In genomic region chr5:132653694-132654300, GRCm38 (mm10) we compare ENCODE assay signal across 10 mouse cellular contexts.
DNase-seq lines count a peak whose midpoint lies in the region; ATAC-seq and TF ChIP-seq lines count a peak whose summit lies in the region.
"Had no signal": no experiment of that assay in that cellular context is flagged by ENCODE, and none has a peak within 500 bp of the region (broad histone marks: within the 10 kb centered on the region; RNA-seq: fewer than 3 reads in every experiment).

No protein-coding gene starts in this region.

- H3K4me2 ChIP-seq in forebrain, postnatal 0 days (ENCODE audit: low read depth), result no peak overlapping the region
- H3K4me2 ChIP-seq in forebrain, embryonic 15.5 days (replicated peaks), result no peak overlapping the region
- no peak overlapping the region for H3K4me2 ChIP-seq in embryonic facial prominence, embryonic 15.5 days (replicated peaks)
- H3K4me2 ChIP-seq: midbrain, embryonic 12.5 days had no signal

- TF ChIP-seq CTCF in forebrain, postnatal 0 days (IDR thresholded peaks at IDR 0.05; ENCODE audit: low read depth), result no peak
- no peak for TF ChIP-seq CTCF in lung, adult 2 months (IDR thresholded peaks at IDR 0.05; ENCODE audit: insufficient read depth, low read length)

- no peaks in the 10 kb centered on the region for H3K4me1 ChIP-seq in forebrain, postnatal 0 days (ENCODE audit: insufficient read depth)
- H3K4me1 ChIP-seq in forebrain, embryonic 15.5 days, result peaks cover 10% of the 10 kb centered on the region; the same call in 1 of the 2 replicates
- H3K4me1 ChIP-seq in lung, adult 2 months (ENCODE audit: control insufficient read depth, insufficient read depth, low read length), result no peaks in the 10 kb centered on the region
- H3K4me1 ChIP-seq in embryonic facial prominence, embryonic 15.5 days, result peaks cover 16% of the 10 kb centered on the region

- 0 out of 2 replicates have a peak, but pooled peaks cover 5% of the 10 kb centered on the region for H3K9me3 ChIP-seq in forebrain, postnatal 0 days (ENCODE audit: low read length)
- H3K9me3 ChIP-seq in forebrain, embryonic 15.5 days, result no peaks in the 10 kb centered on the region; the same call in 1 of the 2 replicates
- H3K9me3 ChIP-seq in embryonic facial prominence, embryonic 15.5 days (replicated peaks), result no peaks in the 10 kb centered on the region
- H3K9me3 ChIP-seq: midbrain, embryonic 12.5 days had no signal

- 44% methylated on average over 6 of the region's 6 CpGs for WGBS in forebrain, postnatal 0 days
- 44% methylated on average over 6 of the region's 6 CpGs for WGBS in forebrain, embryonic 15.5 days
- WGBS in lung, adult 2 months, result 34% methylated on average over 6 of the region's 6 CpGs
- WGBS in embryonic facial prominence, embryonic 15.5 days, result 25% methylated on average over 6 of the region's 6 CpGs

- no peak for ATAC-seq in forebrain, postnatal 0 days
- ATAC-seq in forebrain, embryonic 15.5 days (replicated peaks), result no peak
- peak; percentile 65 for ATAC-seq in embryonic facial prominence, embryonic 15.5 days (ENCODE audit: insufficient number of reproducible peaks, low FRiP score, low TSS enrichment, low read depth)

- DNase-seq in forebrain, postnatal 0 days, result peak; percentile 17
- peak; percentile 3 to 12 for DNase-seq in lung, adult 18-20 months
- DNase-seq in lung, adult 2 months, result no peak
- peak; percentile 8 for DNase-seq in lung, postnatal 14 days
- DNase-seq in spleen, postnatal 14 days (ENCODE audit: low spot score in 2 of 2), result no peak
- no peak for DNase-seq in T-cell, adult 2 months (ENCODE audit: low spot score)

- H3K36me3 ChIP-seq in forebrain, postnatal 0 days (ENCODE audit: insufficient read depth), result no peaks in the 10 kb centered on the region
- no peaks in the 10 kb centered on the region for H3K36me3 ChIP-seq in forebrain, embryonic 15.5 days
- no peaks in the 10 kb centered on the region for H3K36me3 ChIP-seq in embryonic facial prominence, embryonic 15.5 days
- H3K36me3 ChIP-seq: midbrain, embryonic 12.5 days had no signal

- no peaks in the 10 kb centered on the region for H3K27me3 ChIP-seq in forebrain, postnatal 0 days (ENCODE audit: insufficient read depth, low read length)
- H3K27me3 ChIP-seq in forebrain, embryonic 15.5 days, result no peaks in the 10 kb centered on the region
- H3K27me3 ChIP-seq in embryonic facial prominence, embryonic 15.5 days, result no peaks in the 10 kb centered on the region
- H3K27me3 ChIP-seq: CH12.LX had no signal

- no peak overlapping the region for H3K4me3 ChIP-seq in forebrain, postnatal 0 days (ENCODE audit: low read depth, low read length)
- no peak overlapping the region for H3K4me3 ChIP-seq in forebrain, embryonic 15.5 days
- H3K4me3 ChIP-seq in lung, adult 2 months (replicated peaks; ENCODE audit: extremely low read depth, low read depth, low read length), result no peak overlapping the region
- H3K4me3 ChIP-seq in embryonic facial prominence, embryonic 15.5 days (replicated peaks), result no peak overlapping the region
- H3K4me3 ChIP-seq: midbrain, embryonic 12.5 days had no signal

- H3K9ac ChIP-seq in forebrain, postnatal 0 days, result no peak overlapping the region
- H3K9ac ChIP-seq in forebrain, embryonic 15.5 days (replicated peaks), result no peak overlapping the region
- H3K9ac ChIP-seq in embryonic facial prominence, embryonic 15.5 days, result no peak overlapping the region
- H3K9ac ChIP-seq: midbrain, embryonic 12.5 days had no signal

- no peak for TF ChIP-seq POLR2A in lung, adult 2 months (IDR thresholded peaks at IDR 0.05; ENCODE audit: borderline replicate concordance, extremely low read depth, low read depth, low read length)

- H3K27ac ChIP-seq in forebrain, postnatal 0 days (ENCODE audit: low read depth, low read length), result no peak overlapping the region
- no peak overlapping the region for H3K27ac ChIP-seq in forebrain, embryonic 15.5 days (replicated peaks)
- peak overlapping the region; percentile 17; the same call in 1 of the 2 replicates for H3K27ac ChIP-seq in embryonic facial prominence, embryonic 15.5 days (replicated peaks)
- H3K27ac ChIP-seq: midbrain, embryonic 12.5 days had no signal

Comparison
In these comparisons a context has a peak if more than half of its experiments do, and no peak if none do; other contexts are left out.
1. DNase-seq: peak in forebrain, postnatal 0 days (single experiment), lung, adult 18-20 months (2 of 2) and lung, postnatal 14 days (single experiment); none in lung, adult 2 months (single experiment), spleen, postnatal 14 days (0 of 2) and T-cell, adult 2 months (single experiment).